Mouse (Mus musculus) cerebellum, postnatal 14 days (tissue): ENCODE measurements around the gene Tmem74b.

Source experiments
- DNase-seq, 2 experiments: peaks; one replicate each; pipeline ENCODE4 v3.0.0; 2021; ENCODE audit warnings: mixed read lengths in 2 of 2

Gene Tmem74b

GRCm38 (mm10) chr2:151742850-151743679, 41.3 kb downstream of the Tmem74b start:
- no peak for DNase-seq

GRCm38 (mm10) chr2:151743845-151744244, 42.0 kb downstream of the Tmem74b start, which contains the start of gene Psmf1:
Gene Psmf1, minus strand, starts transcription at chr2:151744186.
- no peak for DNase-seq

- DNase-seq = peak; percentile 86 to 89
These were observed 46.3 kb downstream of the Tmem74b start for GRCm38 (mm10) chr2:151747847-151748705.

- DNase-seq = no peak
These were observed 49.5 kb downstream of the Tmem74b start for GRCm38 (mm10) chr2:151751330-151751729.

- no peak for DNase-seq
These were observed 54.7 kb downstream of the Tmem74b start for GRCm38 (mm10) chr2:151756277-151757061.

- no peak for DNase-seq
These were observed 55.6 kb downstream of the Tmem74b start for GRCm38 (mm10) chr2:151757451-151757850.

- DNase-seq = no peak
These were observed 57.1 kb downstream of the Tmem74b start for GRCm38 (mm10) chr2:151758806-151759353.
